Mouse (Mus musculus): Measurements from ENCODE around the gene Slc16a1.
"Not testable (repeated sequence)": the region's sequence is repeated elsewhere in the genome, so short reads cannot be mapped to it uniquely, and the experiment has no call there.

Slc16a1 gene

DNA sequence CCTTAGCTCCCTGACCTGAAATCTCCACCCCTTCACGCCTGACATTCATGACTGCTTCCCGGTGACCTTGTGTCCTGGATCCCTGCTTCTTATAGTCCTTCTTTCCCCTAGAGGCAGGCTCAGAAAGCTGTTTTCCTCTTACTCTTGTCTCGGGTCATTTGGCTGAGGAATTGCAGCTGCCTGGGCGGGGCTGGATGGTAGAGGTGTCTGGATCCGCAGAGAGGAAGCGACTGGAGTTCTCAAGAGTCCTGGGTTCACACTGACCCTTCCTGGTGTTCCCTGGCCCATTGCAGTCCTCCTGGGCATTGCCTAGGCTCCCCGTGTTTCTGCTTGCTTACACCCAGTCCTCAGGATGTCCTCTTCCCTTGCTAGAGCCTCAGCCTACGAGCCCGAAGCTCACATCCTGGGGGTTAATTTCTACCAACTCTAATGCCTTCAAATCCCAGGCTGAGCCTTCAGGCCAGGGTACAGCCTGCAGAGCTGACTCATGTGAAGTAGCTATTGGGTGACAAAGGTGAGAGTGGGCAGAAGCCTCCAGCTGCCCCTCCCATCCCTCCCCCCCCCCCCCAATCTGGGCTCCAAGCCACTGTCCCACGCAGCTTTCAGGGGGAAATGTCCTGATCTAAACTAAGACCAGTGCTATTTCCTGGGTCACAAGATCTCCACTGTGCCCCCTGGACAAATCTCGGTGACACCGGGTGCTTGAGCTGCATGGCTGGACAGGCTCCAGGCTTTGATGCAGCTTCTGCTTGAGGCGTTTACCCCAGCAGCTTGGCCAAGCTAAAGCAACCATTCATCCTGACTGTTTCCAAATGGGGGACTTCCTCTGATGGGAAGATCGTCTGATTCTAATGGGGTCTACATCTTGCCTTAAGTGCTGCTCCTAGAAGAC is 36.1 kb downstream of the Slc16a1 start:
- DNase-seq (ENCODE audit: low spot score) = no peak

DNA sequence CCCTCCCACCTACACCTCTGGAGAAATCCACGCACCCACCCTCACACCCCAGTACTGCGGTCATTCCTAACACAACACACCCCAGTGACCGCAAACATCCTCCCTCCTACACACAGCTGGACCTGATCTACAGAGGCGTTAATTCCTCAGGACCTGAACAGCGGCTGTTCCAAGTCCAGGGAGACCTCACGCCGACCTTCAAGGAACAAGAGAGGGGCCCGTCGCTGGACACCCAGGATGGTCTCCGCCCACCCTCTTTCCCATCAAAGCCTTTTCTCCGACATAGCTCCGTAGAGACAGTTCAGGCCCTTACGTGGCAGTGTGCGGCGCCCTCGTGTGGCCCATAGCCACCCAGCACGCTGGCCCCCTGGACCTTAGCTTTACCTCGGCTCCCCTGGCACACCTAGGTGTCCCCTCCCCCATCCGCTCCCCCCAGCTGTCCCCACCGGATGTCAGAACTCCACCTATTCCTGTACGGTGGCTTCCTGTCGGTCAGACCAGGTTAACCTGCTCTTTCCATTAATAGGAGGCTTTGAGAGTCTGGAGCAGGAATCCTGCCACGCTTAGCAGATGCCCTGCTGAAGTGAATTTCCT is 36.9 kb downstream of the Slc16a1 start:
- peak; percentile 62 for DNase-seq (ENCODE audit: low spot score)

DNA sequence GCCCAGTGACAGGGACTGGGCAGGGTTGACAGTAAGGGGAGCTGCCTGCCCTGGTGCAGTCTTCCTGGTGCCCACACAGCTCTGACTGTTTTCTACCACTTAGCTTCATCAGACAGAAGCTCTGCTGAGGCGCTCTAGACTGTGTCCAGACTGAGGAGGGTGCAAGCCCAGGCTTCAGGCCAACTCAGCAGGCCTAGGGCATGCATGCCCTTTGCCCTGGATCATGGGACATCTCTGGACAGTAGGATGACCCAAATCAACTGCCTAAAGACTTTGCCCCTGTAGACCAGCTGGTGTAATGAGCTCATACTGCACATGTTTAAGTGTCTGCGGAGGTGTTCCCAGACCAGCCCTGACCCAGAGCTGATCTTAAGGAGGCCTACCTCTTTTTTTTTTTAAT is 39.3 kb downstream of the Slc16a1 start:
- DNase-seq (ENCODE audit: low spot score) = no peak

DNA sequence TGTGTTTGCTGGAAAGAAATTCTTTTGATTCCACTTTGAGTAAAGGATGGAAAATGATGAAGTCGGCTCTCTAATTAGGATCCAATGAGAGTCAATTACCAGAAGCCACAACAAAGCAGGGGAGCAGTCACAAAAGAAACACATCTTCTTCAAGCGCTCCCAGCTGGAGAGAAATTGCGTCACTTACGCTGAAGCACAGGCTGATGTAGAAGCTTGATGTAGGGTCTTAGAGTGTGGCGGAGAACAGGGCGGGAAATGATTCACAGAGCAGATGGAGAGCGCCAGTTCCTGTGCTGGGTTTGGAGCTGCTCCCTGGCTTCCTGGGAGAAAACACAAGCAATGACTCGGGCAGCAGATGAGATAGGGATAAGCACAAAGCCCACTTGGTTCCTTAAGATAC is 40.4 kb downstream of the Slc16a1 start:
- DNase-seq (ENCODE audit: low spot score) = no peak

DNA sequence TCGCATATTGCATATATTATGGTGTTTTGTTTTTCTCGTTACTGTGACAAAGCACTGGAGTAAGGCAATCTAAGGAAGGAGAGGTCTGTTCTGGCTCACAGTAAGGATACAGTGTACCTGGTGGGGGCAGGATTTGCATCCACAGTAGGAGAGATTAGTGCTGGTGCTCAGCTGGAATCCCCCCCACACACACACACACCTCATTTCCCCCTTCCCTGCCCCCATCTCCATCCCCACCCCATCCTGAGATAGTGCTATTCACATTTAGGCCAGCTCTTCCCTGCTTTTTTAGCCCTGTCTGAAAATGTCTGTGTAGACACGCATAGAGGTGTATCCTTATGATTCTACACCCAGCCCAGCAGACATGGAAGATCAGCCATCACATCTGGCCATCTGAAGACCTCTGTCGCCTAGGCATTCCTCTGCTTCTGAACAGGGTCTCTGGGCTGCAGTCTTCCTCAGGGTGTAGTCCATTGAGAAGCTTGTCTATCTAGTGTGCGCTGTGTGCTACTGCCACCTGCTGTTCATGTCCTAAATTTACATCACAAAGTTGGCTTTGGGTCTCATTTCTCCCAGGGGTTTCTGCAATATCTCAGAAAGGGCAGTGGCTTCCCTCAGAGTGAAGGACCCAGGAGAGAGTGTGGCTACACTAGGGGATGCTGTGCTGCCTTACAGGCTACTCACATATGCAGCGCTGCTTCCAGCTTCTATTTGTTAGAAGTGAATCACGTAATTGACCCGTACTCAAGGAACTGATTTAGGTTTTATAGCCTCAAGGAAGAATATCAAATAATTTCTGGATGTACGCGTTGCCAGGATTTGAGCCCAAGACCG is 44.4 kb downstream of the Slc16a1 start:
- peak; percentile 63 for DNase-seq (ENCODE audit: low spot score)

DNA sequence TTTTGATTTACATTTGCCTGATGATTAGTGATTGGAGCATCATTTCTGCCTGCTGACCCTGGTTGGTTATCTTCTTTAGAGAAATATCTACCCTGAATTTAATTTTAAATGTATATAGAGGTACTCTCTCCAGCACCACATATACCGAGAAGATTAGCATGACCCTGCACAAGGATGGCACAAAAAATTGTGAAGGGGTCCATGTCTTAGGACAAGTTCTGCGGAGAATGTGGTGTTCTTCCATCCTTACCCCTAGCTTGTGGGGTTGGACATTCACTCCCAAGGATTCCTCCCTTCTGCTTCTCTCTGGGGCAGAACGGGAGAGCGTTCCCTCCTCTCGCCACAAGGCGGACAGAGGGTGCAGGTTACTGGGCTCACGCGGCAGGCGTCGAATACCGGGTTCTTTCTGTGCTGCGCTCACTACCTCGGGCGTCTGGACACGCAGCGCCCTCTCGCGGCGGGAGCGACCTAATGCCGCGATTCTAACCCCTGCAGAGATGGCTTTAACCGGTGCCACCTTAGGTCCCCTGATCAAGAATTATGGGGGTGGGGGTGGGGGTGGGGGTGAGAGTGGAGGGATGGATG is 62.4 kb downstream of the Slc16a1 start:
- DNase-seq (ENCODE audit: low spot score) = peak; percentile 82

DNA sequence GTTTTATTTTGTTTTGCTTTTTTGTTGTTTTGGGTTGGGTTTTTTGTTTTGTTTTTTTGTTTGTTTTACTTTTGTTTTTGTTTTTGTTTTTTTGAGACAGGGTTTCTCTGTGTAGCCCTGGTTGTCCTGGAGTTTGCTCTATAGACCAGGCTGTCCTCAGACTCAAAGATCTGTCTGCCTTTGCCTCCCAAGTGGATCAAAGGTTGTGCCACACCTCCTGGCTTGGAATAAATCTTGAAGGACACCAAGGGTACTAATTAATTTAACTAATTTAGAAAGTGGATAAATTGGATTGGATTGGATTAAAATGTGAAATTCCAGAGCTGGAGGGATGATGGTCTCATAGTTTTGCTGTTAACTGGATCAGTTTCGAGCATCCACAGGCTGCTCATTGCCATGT is 63.3 kb downstream of the Slc16a1 start:
- no peak for DNase-seq (ENCODE audit: low spot score)

DNA sequence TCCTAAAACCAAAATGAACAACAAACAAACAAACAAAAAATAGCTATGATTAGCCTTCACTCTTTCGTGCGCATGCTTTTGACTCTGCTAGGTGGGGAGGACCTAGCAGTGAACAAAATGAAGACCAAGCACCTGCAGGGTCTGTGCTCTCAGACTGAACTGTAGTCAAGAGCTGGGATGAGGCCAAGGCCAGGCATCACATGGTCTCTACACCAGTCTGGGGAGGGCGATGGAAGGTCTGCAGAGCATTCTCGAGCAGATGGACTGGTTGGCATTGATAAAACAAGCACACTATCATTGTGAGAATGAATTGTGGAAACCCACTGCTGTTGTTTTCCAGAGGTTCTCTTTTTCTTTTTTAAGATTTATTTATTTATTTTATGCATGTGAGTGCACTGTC is 65.5 kb downstream of the Slc16a1 start:
- DNase-seq (ENCODE audit: low spot score) = no peak

DNA sequence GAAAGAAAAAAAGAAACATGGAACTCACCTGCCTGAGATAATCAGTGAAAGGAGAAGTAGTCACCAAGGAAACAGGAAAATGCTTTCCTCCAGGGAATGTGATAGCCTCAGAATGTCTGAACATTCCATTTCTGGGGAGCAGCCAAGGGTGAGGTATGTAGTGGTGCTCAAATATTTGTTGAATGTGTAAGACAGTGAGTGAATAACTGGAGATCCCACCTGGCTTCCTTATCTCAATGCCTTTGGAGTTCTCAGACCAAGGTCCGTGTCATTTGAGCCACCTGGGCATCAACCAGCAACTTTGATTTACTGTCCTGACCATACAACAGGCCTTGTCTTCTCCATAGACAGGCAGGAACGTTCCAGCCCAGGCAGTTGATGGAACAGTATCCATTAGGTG is 68.0 kb downstream of the Slc16a1 start:
- no peak for DNase-seq (ENCODE audit: low spot score)

DNA sequence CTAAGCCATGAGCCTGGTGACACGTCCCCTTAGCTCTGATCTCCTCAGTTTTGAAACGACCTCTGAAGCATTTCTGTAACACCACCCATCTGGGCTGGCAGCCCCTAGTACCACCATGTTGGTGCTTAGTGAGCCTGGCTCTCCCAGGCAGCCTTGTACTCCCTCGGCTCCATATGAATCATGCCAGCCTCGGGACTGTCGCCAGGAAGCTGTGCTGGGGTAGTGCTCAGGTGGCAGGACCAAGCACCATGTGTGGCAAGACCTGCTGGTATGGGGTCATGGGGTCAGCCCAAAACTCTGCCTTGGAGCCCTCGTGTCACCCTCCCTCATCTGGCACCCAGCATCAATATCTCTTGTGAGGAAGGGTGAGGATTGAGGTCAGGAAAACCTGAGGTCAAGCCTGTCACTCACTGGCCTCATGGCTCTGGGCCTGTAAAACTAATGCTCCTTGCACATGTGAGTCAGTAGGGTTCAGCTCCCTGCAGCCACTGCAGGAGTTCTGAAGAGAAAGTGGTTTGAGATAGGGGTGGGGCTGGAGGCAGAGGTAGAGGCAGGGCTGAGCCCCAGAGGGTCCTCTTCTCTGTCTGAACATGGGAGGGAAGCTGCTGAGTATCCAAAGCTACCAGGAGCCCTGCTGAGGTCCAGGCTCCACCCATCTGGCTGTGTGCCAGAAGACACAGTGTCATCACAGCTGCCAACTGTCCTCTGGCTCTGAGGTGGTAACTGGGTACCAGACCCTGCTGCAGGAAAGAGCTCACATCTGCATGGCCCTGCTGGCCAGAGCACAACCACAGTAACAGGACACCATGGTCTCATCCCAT is 68.7 kb downstream of the Slc16a1 start:
- DNase-seq (ENCODE audit: low spot score) = not testable (repeated sequence)

DNA sequence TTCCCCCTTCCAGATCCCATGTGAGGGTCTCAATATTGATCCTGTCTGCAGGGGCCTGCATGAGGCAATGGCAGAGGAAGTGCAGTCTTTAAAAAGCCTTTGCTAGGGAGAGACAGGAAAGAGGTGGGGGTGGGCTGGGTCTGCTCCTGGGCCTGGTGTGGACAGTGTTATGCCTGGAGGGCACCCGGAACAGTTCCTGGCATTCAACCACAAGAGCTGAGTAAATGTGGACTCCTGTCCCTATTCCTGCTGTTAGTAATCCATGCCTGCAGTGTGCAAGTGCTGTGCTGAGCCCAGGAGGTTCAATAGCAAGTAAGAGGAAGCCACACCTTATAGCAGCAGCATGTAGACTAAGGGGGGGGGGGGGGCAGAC is 69.3 kb downstream of the Slc16a1 start:
- not testable (repeated sequence) for DNase-seq (ENCODE audit: low spot score)

Measured in T-cell, adult 2 months (primary cell).